Mouse (Mus musculus) gastrocnemius, adult 2 months (tissue): Measurements from ENCODE around the gene Pknox2. TPM values are rescaled to one million over a fixed set of nuclear protein-coding genes. Genes with fewer than 3 reads are reported as not detected.

Experiments used
- DNase-seq: peaks from one replicate; pipeline ENCODE4 v3.0.0; 2022
- H3K27ac ChIP-seq: fragments of 200-600 bp; 2 replicates; pipeline ENCODE4 v1.8.1; 2022; ENCODE audit warnings: mild to moderate bottlenecking
- H3K4me3 ChIP-seq: fragments of 200-600 bp; 2 replicates; pipeline ENCODE4 v1.8.1; 2022; ENCODE audit warnings: mild to moderate bottlenecking, moderate library complexity
- CTCF ChIP-seq: fragments of 200-600 bp; IDR thresholded peaks from 2 replicates; pipeline ENCODE4 v1.8.1; 2022; ENCODE audit warnings: antibody characterized with exemption, mild to moderate bottlenecking, moderate library complexity
- intact Hi-C: fragments of 180-260 bp; cut with DNase I; formaldehyde crosslinking; loops from one replicate; pipeline ENCODE4 v1.15.1; 2025
- total RNA-seq, 2 experiments: library from RNA; stranded (reverse); gene quantifications; 2 replicates each; pipeline ENCODE4 v1.2.3; 2021

Pknox2 gene
- total RNA-seq, 2 experiments from 2014 or later, result 35.4 to 40.7 TPM

GRCm38 (mm10) chr9:37085370-37085769 is 61.8 kb downstream of the Pknox2 start:
- H3K27ac ChIP-seq, result peak overlapping the region; percentile 38
- intact Hi-C loops, result no loop called here
- no peak for TF ChIP-seq CTCF
- H3K4me3 ChIP-seq, result no peak overlapping the region
- DNase-seq, result no peak

DNA sequence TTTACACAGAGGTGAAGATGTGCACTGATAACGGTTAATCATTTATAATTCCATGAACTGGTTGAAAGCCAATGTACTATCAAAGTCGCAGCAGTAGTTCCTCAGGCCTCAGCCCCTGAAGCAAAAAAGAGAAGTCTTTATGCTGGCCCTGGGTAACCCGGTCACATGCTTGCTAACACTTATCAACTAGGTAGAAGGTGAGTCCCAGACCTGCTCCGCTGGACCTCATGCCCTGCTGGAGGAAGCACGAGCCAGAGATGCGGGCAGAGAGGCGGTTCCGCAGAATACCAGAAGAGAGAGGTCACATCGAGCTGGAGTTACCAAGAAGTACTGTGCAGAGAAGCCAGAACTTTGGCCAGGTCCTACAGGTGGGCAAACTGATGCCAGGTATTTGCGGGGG is 65.0 kb downstream of the Pknox2 start:
- H3K27ac ChIP-seq, result no peak overlapping the region
- H3K4me3 ChIP-seq, result no peak overlapping the region
- no peak for TF ChIP-seq CTCF
- DNase-seq, result no peak
- intact Hi-C loops, result no loop called here

- intact Hi-C loops, result no loop called here
- DNase-seq, result no peak
- H3K4me3 ChIP-seq, result no peak overlapping the region
- TF ChIP-seq CTCF, result no peak
- H3K27ac ChIP-seq, result no peak overlapping the region
Observed at GRCm38 (mm10) chr9:37080309-37080708, 66.9 kb downstream of the Pknox2 start.

DNA sequence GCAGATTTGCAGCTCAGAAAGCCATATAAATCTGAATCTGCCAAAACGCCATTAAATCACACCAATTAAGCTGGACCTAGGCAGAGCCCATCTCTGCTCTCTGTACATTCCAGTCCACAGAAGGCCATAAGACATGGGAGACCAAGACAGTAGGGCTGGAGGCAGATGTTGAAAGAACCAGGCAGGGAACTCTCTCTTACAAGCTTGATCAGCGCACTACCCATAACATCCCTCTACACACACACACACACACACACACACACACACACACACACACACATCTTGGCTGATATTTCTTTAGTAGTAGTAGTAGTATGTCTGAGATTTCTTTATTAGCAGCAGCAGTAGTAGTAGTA is 70.2 kb downstream of the Pknox2 start:
- no peak for DNase-seq
- intact Hi-C loops, result no loop called here
- Histone ChIP-seq H3K4me3 (no peak overlapping the region), H3K27ac (no peak overlapping the region)
- no peak for TF ChIP-seq CTCF

GRCm38 (mm10) chr9:37076386-37077062 is 70.7 kb downstream of the Pknox2 start:
- H3K27ac ChIP-seq, result no peak overlapping the region
- no peak for DNase-seq
- no peak for TF ChIP-seq CTCF
- intact Hi-C loops, result no loop called here
- no peak overlapping the region for H3K4me3 ChIP-seq

DNA sequence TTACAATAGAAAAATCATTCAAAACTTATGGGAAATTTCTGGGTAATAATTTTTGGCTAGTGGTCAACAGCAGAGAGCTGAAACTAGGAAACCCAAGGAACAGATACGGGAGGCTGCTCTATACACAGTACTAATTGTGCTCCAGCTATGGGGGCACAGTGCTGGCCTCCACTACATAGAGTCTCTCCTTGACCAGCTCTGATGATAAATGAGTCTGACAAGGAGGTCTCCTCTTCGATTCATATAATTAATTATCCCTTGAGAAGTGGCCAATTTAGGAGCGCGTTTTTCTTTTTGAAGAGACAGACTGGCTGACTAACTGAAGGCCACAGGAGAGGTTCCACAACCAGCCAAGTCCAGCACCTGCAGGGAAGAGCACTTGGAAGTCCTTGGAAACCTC is 71.3 kb downstream of the Pknox2 start:
- H3K4me3 ChIP-seq, result no peak overlapping the region
- intact Hi-C loops, result no loop called here
- DNase-seq, result no peak
- no peak overlapping the region for H3K27ac ChIP-seq
- TF ChIP-seq CTCF, result no peak

GRCm38 (mm10) chr9:37069391-37070312 is 77.6 kb downstream of the Pknox2 start:
- peak overlapping the region; percentile 48; the same call in 1 of the 2 replicates for H3K27ac ChIP-seq
- DNase-seq, result no peak
- H3K4me3 ChIP-seq, result no peak overlapping the region
- TF ChIP-seq CTCF, result no peak
- intact Hi-C loops, result no loop called here

DNA sequence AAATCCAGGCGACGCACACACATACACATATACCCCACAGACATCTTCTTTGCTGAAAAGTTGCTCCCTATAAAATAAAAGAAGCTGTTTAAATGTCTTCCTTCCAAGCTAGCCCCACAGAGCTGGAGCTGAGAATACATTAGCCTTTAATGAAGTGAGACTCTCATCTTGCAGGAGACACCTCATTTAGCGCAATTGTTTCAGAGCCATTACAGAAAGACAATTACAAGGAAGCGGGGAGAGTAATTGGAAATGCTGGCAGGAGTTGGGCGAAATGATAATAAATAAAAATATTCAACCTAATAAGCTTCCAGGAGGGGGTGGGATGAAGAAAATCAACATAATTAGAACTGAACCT is 79.8 kb downstream of the Pknox2 start:
- no peak overlapping the region for H3K4me3 ChIP-seq
- H3K27ac ChIP-seq, result no peak overlapping the region
- intact Hi-C loops, result no loop called here
- DNase-seq, result no peak
- TF ChIP-seq CTCF, result no peak

DNA sequence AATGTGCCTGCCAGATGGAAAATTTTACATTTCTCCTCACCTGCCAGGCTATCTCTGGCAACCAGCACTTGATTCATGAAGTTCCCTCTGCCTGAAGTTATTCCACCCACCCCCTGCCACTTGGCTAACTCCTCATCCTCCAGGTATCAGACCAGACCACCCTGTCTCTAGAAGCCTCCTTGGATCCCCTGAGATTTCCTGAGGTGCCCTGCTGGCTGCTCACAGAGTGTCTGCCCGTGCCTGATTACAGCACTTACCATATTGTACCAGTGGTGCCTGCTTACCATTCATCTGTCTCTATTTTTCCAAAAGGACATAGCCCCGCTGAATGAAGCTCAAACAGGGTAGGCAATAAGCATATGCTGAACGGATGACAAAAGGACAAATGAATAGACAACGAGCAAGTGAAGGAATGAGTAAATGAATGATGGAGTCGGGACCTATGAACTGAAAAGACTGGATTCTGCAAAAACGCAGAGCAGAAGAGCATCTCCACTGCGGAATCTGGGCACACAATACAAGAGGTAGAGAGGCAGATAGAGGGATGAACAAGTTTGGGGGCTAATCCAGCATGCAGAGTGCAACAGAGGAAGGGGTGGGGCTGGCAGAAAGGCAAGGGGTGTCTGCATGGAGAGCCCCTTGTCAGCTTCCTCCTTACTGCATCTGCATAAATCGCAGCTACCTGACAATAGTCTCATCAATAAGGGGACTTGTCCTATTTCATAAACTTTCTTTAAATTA is 80.3 kb downstream of the Pknox2 start:
- TF ChIP-seq CTCF, result no peak
- intact Hi-C loops, result no loop called here
- no peak for DNase-seq
- no peak overlapping the region for H3K4me3 ChIP-seq
- H3K27ac ChIP-seq, result no peak overlapping the region

- intact Hi-C loops, result no loop called here
- no peak overlapping the region for H3K27ac ChIP-seq
- no peak overlapping the region for H3K4me3 ChIP-seq
- no peak for DNase-seq
- TF ChIP-seq CTCF, result no peak
Observed at GRCm38 (mm10) chr9:37061627-37062026, 85.6 kb downstream of the Pknox2 start.

DNA sequence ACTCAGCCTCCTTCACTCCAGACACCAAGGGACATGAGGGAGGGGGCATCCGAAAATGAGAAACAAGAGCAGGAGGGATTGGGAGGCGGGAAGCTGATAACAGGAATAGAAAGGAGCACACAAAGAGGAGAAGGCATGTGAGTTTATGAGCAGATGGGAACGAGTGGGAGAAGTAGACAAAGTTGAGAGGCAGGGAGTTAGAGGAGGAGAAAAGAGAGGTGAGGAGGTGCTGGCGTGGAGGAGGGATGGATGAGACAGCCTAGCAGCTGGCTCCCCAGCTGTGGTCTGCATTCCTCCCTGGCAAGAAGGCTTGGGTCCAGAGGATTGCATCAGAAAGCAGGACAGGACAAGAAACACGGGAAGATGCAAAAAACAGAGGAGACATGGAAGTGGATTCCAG is 92.5 kb downstream of the Pknox2 start:
- Histone ChIP-seq H3K27ac (peak overlapping the region; percentile 67), H3K4me3 (no peak overlapping the region; the same call in 1 of the 2 replicates)
- intact Hi-C loops, result no loop called here
- DNase-seq, result peak; percentile 62
- TF ChIP-seq CTCF, result no peak

- H3K27ac ChIP-seq, result peak overlapping the region; percentile 67
- H3K4me3 ChIP-seq, result peak overlapping the region; percentile 53
- peak; percentile 57 for DNase-seq
- intact Hi-C loops, result no loop called here
- no peak for TF ChIP-seq CTCF
Observed at GRCm38 (mm10) chr9:37053601-37054512, 93.3 kb downstream of the Pknox2 start.
